ENCODE assay signal across 26 mouse cellular contexts in the genomic region with DNA sequence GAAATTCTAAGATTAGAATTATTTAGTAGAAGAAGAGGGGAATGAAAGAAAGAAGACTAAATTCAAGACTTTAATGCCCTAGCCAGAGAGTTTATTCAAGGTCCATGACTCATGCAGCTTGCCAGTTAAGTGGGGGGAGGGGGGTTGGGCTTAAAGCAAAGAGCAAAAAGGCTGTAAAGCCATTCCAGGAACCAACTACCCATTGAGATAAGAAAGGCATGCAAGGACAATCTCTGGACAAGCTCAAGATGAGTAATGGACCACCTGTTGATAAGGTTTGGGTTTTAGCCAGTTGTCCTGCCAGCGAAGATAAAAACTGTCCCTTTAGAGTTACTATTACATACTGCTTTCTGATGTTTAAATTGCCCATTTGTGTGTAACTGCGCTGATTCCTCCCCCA.
A peak's percentile ranks its signal among the peaks of the same experiment; 100 is the strongest.
DNase-seq lines count a peak whose midpoint lies in the region; ATAC-seq lines count a peak whose summit lies in the region.
"Had no signal": no experiment of that assay in that cellular context is flagged by ENCODE, and none has a peak within 500 bp of the region (broad histone marks: within the 10 kb centered on the region; RNA-seq: fewer than 3 reads in every experiment).

No protein-coding gene starts in this region.

- WGBS in heart, embryonic 12.5 days, result 41% methylated on average over 2 of the region's 2 CpGs
- WGBS in kidney, embryonic 14.5 days, result 90% methylated on average over 2 of the region's 2 CpGs

- no peaks in the 10 kb centered on the region for H3K27me3 ChIP-seq in heart, embryonic 12.5 days (replicated peaks)
- no peaks in the 10 kb centered on the region for H3K27me3 ChIP-seq in kidney, embryonic 14.5 days (ENCODE audit: control insufficient read depth, insufficient read depth, low read length)
- H3K27me3 ChIP-seq: embryonic facial prominence, embryonic 13.5 days; forebrain, embryonic 12.5 days; forebrain, embryonic 15.5 days; Patski had no signal

- H3K4me1 ChIP-seq in heart, embryonic 12.5 days (replicated peaks), result no peaks in the 10 kb centered on the region
- no peaks in the 10 kb centered on the region for H3K4me1 ChIP-seq in kidney, embryonic 14.5 days (ENCODE audit: control insufficient read depth, insufficient read depth, low read length)
- H3K4me1 ChIP-seq: embryonic facial prominence, embryonic 10.5 days; embryonic facial prominence, embryonic 13.5 days; forebrain, embryonic 12.5 days; forebrain, embryonic 15.5 days had no signal

- no peak overlapping the region for H3K27ac ChIP-seq in heart, embryonic 12.5 days (ENCODE audit: poor library complexity, severe bottlenecking)
- no peak overlapping the region for H3K27ac ChIP-seq in kidney, embryonic 14.5 days (ENCODE audit: low read depth, low read length)
- H3K27ac ChIP-seq: embryonic facial prominence, embryonic 10.5 days; embryonic facial prominence, embryonic 13.5 days; forebrain, embryonic 12.5 days; forebrain, embryonic 15.5 days; heart, adult 2 months; hindbrain, embryonic 14.5 days had no signal

- H3K9me3 ChIP-seq in heart, embryonic 12.5 days (replicated peaks), result peaks cover 14% of the 10 kb centered on the region; the same call in 1 of the 2 replicates
- peaks cover 3% of the 10 kb centered on the region; the same call in 1 of the 2 replicates for H3K9me3 ChIP-seq in kidney, embryonic 14.5 days (ENCODE audit: control insufficient read depth, low read length)
- H3K9me3 ChIP-seq: embryonic facial prominence, embryonic 13.5 days; forebrain, embryonic 12.5 days; forebrain, embryonic 15.5 days had no signal

- H3K36me3 ChIP-seq in heart, embryonic 12.5 days, result no peaks in the 10 kb centered on the region
- H3K36me3 ChIP-seq in kidney, embryonic 14.5 days (ENCODE audit: control insufficient read depth, insufficient read depth, low read length), result no peaks in the 10 kb centered on the region
- H3K36me3 ChIP-seq: embryonic facial prominence, embryonic 10.5 days; embryonic facial prominence, embryonic 13.5 days; forebrain, embryonic 12.5 days; forebrain, embryonic 15.5 days had no signal

- no peak overlapping the region for H3K4me2 ChIP-seq in heart, embryonic 12.5 days
- no peak overlapping the region for H3K4me2 ChIP-seq in kidney, embryonic 14.5 days (replicated peaks; ENCODE audit: low read depth, low read length)
- H3K4me2 ChIP-seq: embryonic facial prominence, embryonic 13.5 days; forebrain, embryonic 12.5 days; forebrain, embryonic 15.5 days; hindbrain, embryonic 14.5 days had no signal

- 0 out of 2 replicates have a peak, but pooled peaks have one; percentile 36 for ATAC-seq in heart, embryonic 12.5 days (ENCODE audit: insufficient number of reproducible peaks, low FRiP score)
- ATAC-seq in kidney, embryonic 14.5 days (ENCODE audit: low FRiP score, low TSS enrichment), result no peak
- ATAC-seq: CD4-positive, CD25-positive, alpha-beta regulatory T cell, adult 4 months; forebrain, embryonic 15.5 days; intestine, postnatal 0 days; Patski had no signal

- H3K4me3 ChIP-seq in heart, embryonic 12.5 days, result no peak overlapping the region
- no peak overlapping the region for H3K4me3 ChIP-seq in kidney, embryonic 14.5 days (ENCODE audit: low read length)
- H3K4me3 ChIP-seq: embryonic facial prominence, embryonic 10.5 days; embryonic facial prominence, embryonic 13.5 days; erythroblast, embryonic 14.5 days; forebrain, embryonic 12.5 days; forebrain, embryonic 15.5 days; heart, adult 2 months had no signal

- no peak overlapping the region for H3K9ac ChIP-seq in heart, embryonic 12.5 days
- no peak overlapping the region for H3K9ac ChIP-seq in kidney, embryonic 14.5 days (ENCODE audit: low read depth, low read length)
- H3K9ac ChIP-seq: embryonic facial prominence, embryonic 13.5 days; forebrain, embryonic 12.5 days; forebrain, embryonic 15.5 days; hindbrain, embryonic 14.5 days had no signal

- no peak for DNase-seq in heart, adult 8-10 months (ENCODE audit: low spot score)
- DNase-seq in 3T3-L1 (ENCODE audit: low read depth, low spot score), result peak; percentile 3
- DNase-seq in NIH3T3 (ENCODE audit: low read depth), result peak; percentile 16
- DNase-seq in yolk sac, embryonic 10.5 days (ENCODE audit: low spot score), result peak; percentile 35
- no peak for DNase-seq in cerebellum, postnatal 10 days
- DNase-seq: adrenal gland, postnatal 10 days; B cell, adult 2 months; cerebellum, adult 11 months; cerebellum, adult 2 months; cerebellum, adult 9-11 months; cerebellum, postnatal 36 days; embryo, embryonic 11 days; gastrocnemius, postnatal 25 days; heart, adult 2 months; heart, postnatal 4 days had no signal

Comparison
In these comparisons a context has a peak if more than half of its experiments do, and no peak if none do; other contexts are left out.
1. DNase-seq: peak in 3T3-L1 (single experiment), NIH3T3 (single experiment) and yolk sac, embryonic 10.5 days (single experiment); none in heart, adult 8-10 months (single experiment) and cerebellum, postnatal 10 days (0 of 2).